Comparison of ENCODE assay signal across 19 mouse cellular contexts in genomic region chr12:51101636-51102035, GRCm38 (mm10).
"Had no signal": no experiment of that assay in that cellular context is flagged by ENCODE, and none has a peak within 500 bp of the region (broad histone marks: within the 10 kb centered on the region; RNA-seq: fewer than 3 reads in every experiment).

No protein-coding gene starts in this region.

- H3K27me3 ChIP-seq: limb, embryonic 12.5 days; limb, embryonic 15.5 days; stomach, embryonic 15.5 days had no signal

- DNase-seq: kidney, adult 2 months; kidney, postnatal 25 days; left cerebral cortex, postnatal 4 days; liver, postnatal 0 days; midbrain, embryonic 14.5 days; right cerebral cortex, postnatal 25 days; spleen, adult 18-20 months; thymus, adult 2 months; thymus, postnatal 14 days; thymus, postnatal 4 days had no signal

- H3K27ac ChIP-seq: kidney, postnatal 0 days; limb, embryonic 12.5 days; limb, embryonic 15.5 days; liver, embryonic 14.5 days; macrophage; stomach, embryonic 15.5 days had no signal

- H3K4me2 ChIP-seq: limb, embryonic 12.5 days; limb, embryonic 15.5 days; liver, embryonic 11.5 days; lung, embryonic 14.5 days; stomach, embryonic 15.5 days had no signal

- H3K9ac ChIP-seq: limb, embryonic 12.5 days; limb, embryonic 15.5 days; liver, embryonic 14.5 days; liver, postnatal 0 days; lung, embryonic 14.5 days; stomach, embryonic 15.5 days had no signal

- H3K4me1 ChIP-seq: limb, embryonic 15.5 days; stomach, embryonic 15.5 days had no signal

- H3K36me3 ChIP-seq: limb, embryonic 12.5 days; limb, embryonic 15.5 days; stomach, embryonic 15.5 days had no signal

- H3K4me3 ChIP-seq: limb, embryonic 12.5 days; limb, embryonic 15.5 days; stomach, embryonic 15.5 days had no signal

- ATAC-seq: liver, postnatal 0 days; lung, postnatal 0 days had no signal

- H3K9me3 ChIP-seq: limb, embryonic 12.5 days; limb, embryonic 15.5 days; stomach, embryonic 15.5 days had no signal
